Mouse (Mus musculus) liver, embryonic 18 days (tissue): ENCODE measurements around the gene Mitd1. TPM values are rescaled to one million over a fixed set of nuclear protein-coding genes. Genes with fewer than 3 reads are reported as not detected.

Experiments
- polyA plus RNA-seq: library from polyadenylated mRNA; depleted of rRNA; stranded (reverse); fragments of >200 nt; gene quantifications from 2 replicates; pipeline ENCODE4 v1.2.3, GENCODE M21; 2012; rRNA removed

Gene Mitd1
- polyA plus RNA-seq, result 18.1 and 20.0 TPM in 2 replicates

DNA sequence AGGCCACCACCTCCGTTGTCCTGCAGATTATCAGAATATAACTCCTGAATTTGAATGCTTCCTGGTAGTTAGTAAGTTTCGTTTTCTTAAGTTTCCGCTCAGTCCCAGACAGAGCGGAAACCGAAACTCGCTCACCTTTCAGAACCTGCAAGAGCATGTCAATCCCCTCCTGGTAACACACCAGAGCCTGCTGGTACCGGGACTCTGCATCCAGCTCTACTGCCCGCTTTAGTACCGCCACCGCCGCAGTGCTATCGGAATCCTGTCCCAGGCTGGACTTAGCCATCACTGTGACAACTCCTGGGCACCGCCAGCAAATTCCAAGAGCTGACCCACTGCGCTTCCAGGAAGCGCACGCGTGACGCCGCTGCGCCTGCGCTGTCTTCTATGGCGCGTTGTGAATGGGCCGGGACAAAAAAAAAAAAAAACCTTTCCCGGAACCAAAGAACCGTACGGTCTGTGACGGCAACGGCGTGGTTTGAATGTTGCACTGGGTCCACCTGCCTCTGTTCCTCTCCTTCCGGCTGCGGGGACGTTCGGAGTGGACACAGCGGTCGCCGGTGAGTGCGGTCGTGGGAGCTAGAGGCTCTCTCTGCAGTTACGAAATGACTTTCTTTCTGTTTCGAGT is at the start of gene Mitd1, which contains the start of gene Mrpl30:
Gene Mitd1, minus strand, starts transcription at position 387 of the 628 bp plus-strand sequence.
Gene Mrpl30, plus strand, starts transcription at position 453 of the 628 bp plus-strand sequence.

DNA sequence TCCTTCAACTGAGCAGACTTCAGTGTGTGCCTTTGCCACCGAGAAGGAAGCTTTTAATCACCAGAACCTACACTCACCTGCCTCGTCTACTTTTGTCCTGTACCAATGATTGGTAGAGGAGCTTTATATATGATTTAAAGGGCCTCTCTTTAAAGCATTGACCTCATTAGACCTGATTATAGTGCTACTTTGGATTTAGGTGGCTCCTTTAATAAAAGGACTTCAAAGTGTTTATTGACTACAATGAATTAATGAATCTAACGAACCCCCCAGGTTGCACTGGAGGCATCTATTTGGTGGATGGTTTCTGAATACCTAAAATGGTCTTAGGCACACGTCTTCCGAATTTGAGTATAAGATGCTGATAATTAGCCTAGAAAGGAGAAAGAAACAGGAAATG is 26.2 kb upstream of the Mitd1 start, which contains the start of gene Lyg2:
Gene Lyg2, minus strand, starts transcription at position 101 of the 400 bp plus-strand sequence.

DNA sequence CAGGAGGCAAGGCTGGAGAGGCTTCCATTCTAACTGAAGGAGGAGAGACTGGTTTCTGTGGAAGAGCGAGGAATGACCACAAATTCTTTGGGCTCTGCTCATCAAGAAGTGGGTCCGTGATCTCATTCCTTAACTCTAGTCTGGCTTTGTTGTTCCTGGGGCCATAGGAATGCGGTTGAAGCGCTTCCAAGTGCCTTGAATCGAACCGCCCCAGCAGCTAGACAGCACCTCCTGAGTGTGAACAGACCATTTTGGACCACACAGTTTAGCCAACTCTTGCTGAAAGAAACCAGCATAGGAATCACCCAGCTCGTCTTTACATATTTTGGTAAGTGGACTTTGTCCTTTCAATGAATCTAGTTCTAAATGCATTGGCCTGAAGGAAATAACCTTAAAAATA is 18.5 kb downstream of the Mitd1 start, which contains the start of gene Lipt1:
Gene Lipt1, plus strand, starts transcription at position 35 of the 400 bp plus-strand sequence.

DNA sequence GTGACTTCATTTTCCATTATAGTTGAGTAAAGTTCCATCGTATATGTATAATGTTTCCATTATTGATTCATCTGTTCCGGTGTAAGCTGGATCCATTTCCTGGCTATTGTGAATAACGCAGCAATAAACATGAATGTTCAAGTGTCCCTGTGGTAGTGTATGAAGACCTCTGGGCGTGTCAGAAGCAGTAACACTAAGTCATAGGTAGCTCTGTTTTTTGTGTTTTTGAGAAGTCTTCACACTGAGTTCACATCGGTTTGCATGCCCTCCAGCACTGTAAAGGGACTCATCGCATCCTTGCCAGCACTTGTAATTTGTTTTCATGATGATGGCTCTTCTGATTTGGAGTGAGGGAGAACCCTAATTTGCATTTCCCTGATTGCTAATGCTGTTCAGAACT is 23.9 kb downstream of the Mitd1 start, which contains the start of gene Tsga10:
Gene Tsga10, minus strand, starts transcription at position 144 of the 400 bp plus-strand sequence.

Other genes starting within 250 kb of the Mitd1 start
- 0.35 and 0.46 TPM in 2 replicates for gene 2010300C02Rik, start 170.3 kb downstream of the Mitd1 start, polyA plus RNA-seq
- 0.87 and 0.99 TPM in 2 replicates for gene Tsga10, start 24.0 kb downstream of the Mitd1 start, polyA plus RNA-seq
- 4.2 and 4.4 TPM in 2 replicates for gene Lipt1, start 18.7 kb downstream of the Mitd1 start, polyA plus RNA-seq
- gene Mrpl30, start 66 bp upstream of the Mitd1 start, polyA plus RNA-seq, result 73.8 and 74.9 TPM in 2 replicates
- gene Lyg2, start 26.1 kb upstream of the Mitd1 start, polyA plus RNA-seq, result not detected in 2 replicates
- not detected in 2 replicates for gene Lyg1, start 67.3 kb upstream of the Mitd1 start, polyA plus RNA-seq
- gene Txndc9, start 107.5 kb upstream of the Mitd1 start, polyA plus RNA-seq, result 20.1 and 22.3 TPM in 2 replicates
- 14.5 and 14.7 TPM in 2 replicates for gene Eif5b, start 107.6 kb upstream of the Mitd1 start, polyA plus RNA-seq
- gene Rev1, start 239.4 kb upstream of the Mitd1 start, polyA plus RNA-seq, result 11.7 and 12.9 TPM in 2 replicates